Mouse (Mus musculus) hindlimb bud, embryonic 11.5 days (tissue): Measurements from ENCODE around the gene A930017K11Rik.

Source experiments
- DNase-seq: peaks from one replicate; pipeline ENCODE4 v3.0.0-alpha.2; 2012; ENCODE audit warnings: low read depth, low spot score; ENCODE audit errors: extremely low spot score

Gene A930017K11Rik

DNA sequence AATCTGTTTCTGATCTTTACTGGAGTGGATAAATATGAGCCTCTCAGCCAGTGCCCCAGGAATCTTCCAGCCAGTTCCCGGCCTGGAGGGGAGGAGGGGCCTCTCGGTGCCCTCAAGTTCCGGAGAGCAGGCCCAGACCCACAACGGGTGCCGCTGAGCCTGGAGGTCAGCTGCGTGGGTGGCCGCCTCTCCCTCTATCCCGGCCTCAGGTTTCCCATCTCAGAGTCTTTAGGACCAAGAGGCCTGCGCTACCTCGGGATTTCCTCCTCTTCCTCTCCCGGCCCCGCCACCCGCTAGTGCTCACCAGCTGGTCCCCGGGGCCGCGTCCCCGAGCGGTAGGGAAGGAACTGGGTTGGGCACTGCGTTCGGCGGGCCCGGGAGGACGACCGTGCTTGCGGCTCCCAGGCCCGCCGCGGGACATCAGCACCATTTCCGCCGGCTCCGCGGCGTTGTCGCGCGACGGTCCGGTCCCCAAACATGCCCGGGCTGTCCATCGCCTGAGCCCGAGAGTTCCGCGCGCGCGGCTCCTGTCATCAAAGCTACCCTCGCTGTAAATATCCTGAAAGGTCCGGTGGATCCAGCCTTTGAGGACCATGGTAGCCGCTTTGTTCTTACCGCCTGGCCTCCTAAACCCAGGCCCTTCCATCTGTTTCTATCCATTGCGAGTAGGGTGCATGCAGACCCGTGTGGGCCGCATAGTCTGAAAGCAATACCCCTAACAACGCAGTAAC lies 10.7 kb downstream of the A930017K11Rik start:
- DNase-seq = no peak

DNA sequence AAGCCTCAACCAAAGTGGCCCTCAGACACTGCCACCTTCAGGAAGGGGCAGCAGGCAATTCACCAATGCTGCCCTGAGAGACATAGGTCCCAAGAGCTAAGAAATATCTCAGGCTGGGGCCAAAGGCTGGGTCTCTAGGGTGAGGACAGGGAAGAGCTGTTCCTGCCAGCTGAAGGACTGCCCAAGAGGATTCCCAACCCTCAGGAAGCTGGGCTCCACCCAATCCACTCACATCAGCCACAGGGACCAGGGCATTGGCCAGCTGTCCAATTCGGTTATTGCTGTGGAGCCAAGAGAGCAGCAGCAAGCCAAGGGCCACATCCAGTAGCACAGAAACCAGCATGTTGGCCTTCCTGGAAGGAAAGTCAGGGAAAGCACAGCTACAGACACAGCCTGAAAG lies 17.8 kb downstream of the A930017K11Rik start:
- no peak for DNase-seq

DNA sequence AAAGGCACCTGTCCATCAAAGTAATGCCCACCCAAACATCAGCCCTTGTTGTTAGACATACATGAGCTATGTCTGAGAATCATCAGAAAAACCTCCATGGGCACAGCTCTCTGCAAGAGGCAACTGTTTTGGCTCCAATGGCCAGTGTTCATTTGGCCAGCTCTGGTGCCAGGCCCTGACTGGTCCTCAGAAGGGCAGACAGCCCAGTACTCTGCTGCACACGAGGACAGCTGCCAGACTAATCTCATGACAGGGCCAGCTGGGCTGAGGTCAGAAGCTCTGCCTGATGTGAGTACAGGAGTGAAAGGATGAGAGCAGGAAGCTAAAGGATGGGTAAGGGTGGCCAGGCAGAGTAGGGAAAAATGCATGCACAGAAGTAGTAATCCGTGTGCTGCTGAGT lies 27.0 kb downstream of the A930017K11Rik start:
- DNase-seq = no peak

DNA sequence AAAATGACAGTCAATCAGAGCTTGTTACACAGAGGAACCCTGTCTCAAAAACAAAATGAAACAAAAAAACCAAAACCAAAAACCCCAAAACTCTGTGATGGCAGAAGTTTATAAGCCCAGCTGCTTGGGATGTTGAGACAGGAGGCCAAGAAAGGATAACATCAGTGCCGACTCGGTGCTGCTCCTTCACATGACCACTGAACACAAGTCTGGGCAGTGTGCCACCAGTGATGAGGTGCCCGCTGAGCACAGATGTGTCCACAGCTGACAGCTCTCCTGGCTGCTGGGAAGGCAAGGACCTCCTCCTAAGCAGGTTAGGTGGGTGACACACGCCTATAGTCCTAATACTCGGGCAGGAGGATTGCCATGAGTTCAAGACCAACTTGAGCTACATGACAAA lies 30.2 kb downstream of the A930017K11Rik start:
- DNase-seq = no peak

- DNase-seq = peak; percentile 99
Measured at GRCm38 (mm10) chr17:25919786-25920642, 32.4 kb downstream of the A930017K11Rik start.

DNA sequence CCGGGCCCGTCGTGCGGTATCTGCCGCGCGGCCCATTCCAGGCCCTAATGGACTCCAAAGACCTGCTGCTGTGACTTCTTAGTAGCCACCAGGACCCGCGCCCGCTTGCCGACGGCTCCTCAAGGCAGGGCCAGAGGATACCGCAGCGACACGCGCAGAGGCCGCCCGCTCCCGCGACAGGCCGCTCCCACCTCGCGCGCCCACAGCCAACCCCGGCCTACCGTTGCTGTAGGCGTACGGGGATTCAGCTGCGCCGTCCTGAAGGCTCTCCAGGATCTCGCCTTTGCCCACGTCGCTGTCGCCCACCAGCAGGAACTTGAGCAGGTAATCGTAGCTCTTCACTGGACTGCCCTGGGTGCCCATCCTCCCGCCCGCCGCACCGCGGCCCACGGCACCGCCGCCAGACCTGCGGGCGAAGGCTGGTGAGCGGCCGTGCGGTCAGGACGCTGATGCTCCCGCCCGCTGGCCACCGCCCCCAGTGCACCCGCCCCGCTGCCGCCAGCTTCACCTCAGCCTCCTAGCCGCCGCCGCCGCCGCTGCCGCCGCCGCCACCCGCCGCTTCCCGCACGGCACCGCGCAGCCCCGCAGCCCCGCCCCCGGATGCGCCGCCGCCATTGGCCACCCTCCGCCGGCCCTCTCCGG lies 33.1 kb downstream of the A930017K11Rik start, which contains the start of gene Rab40c:
Gene Rab40c, minus strand, starts transcription at position 584 of the 642 bp plus-strand sequence.
- no peak for DNase-seq

DNA sequence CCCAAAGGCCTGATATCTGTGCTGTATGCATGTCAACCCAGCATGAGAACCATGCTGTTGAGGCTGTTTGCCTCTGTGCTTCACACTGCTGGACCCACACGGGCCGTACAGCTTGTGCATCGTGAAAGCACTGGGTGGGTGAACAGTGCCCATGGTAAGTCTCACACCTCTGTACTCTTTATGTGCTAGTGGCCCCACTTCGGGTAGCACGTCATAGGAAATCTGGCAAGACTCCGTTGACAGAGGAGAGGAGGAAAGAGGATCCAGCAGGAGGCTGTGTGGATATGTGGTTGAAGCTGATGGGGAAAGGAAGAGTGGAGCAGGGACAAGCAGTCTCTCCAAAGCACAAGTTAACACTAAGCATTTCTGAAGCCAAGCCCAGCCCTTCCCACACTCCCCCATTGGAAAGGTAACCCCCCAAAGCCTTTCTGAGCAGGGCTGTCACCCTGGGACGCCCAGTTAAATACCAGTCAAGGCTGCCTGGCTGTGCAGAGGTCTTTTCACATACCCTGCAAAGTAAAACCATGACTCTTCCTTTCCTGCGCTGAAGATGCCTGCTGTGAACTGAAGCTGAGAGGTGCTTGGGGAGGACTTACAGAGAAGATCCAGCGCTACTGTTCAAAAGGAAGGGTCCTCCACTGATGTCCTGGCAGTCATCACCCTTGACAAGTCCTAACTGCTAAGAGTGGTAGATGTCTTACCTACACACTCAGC lies 34.2 kb downstream of the A930017K11Rik start:
- DNase-seq = no peak

DNA sequence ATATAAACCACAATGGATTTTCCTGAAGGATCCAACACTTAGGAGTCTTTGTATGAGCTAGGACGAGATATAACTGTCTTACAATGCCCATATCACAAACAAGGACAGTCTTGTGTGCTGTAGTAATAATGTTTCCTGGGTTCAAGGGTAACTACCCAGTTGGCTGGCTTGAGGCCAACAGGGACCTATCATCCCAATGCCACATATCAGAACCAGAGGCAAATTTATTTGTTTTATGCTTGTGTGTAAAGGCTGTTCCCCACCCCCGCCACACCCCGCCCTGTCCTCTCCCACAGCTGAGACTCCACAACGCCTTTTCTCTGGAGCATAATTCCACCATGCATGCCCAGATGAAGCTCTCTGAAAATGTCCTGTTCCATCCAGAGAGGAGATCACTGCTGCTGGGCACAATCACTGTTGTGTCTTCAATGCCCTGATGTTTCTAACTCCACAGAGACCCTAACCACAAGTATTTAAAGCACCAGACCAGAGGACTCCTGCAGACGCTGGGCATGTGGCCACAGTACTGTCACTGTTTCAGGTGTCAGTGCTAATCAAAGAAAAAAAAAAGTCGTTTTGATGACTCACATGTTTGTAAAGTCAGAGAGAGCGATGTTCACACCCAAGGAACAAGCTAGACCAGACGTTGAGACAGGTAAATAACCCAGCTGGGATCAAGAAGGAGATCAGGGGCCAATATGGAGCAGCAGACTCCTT lies 35.3 kb downstream of the A930017K11Rik start:
- DNase-seq = no peak

- no peak for DNase-seq
Measured at GRCm38 (mm10) chr17:25914295-25914694, 38.1 kb downstream of the A930017K11Rik start.

DNA sequence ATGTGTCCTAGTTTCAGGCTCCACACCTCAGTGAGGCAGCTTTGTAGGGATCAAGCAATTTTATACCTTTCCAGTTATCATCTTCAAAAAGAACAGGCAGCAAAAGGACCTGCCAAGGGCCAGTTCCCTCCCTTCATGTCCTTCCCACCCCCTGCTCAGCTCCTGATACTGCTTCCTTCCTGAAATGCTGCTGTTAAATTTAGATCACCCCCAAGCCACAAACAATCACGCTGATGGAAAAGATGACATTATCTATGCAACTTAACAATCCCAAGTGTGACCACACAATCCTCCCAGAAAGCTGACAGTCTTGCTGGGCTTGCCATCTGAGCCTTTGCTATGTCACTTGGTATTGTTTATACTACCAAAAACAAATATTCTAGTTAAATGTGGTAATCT lies 38.5 kb downstream of the A930017K11Rik start:
- DNase-seq = no peak

DNA sequence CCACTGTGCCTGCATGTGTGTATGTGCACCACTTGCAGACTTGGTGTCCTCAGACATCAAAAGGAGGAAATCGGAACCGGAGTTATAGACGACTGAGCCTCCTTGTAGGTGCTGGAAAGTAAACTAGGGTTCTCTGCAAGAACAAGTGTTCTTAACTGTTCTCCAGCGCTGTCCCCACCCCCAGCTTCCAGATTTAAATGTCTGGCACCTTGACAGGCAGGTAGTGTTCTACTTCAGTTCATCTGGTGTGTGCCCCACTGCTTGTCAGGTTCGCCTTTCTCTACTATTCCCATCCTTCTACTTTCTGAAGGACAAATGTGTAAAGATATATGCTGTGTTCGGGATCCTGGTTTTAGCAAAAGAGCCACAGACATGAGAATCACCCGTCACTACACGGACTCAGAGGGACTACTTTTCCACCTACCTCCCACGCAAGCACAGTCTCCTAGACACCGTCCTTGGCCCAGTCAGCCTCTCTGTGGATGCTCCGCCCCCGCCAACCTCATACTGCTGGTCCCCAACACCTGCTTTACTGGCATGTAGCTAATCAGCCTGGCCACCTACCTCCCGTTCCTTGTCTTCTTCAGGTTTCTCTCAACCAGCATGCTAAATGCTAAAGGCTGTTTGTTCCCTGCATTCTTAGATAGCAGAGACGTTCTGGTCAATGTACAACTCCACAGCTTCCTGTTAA lies 39.0 kb downstream of the A930017K11Rik start:
- no peak for DNase-seq

DNA sequence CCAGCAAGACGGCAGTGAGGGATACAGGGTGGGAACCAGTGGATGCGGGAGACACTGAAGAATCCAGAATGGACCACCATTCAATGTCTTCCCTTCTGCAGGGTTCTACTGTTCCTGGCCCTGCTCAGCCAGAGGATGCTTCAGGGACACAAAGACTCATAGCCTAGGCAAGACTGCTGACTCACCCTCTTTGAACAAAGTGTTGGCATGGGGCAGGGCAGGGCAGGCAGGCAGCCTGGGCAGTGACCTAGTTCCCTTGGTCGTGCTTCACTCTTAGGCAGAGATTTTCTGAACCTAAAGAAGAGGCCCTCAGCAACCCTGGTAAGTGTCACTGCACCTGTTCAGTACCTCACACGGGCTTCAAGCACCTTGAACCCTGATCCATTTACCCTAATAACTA lies 40.5 kb downstream of the A930017K11Rik start:
- DNase-seq = no peak

GRCm38 (mm10) chr17:25907640-25908039 lies 44.7 kb downstream of the A930017K11Rik start:
- no peak for DNase-seq

GRCm38 (mm10) chr17:25903061-25903460 lies 49.3 kb downstream of the A930017K11Rik start:
- no peak for DNase-seq

DNA sequence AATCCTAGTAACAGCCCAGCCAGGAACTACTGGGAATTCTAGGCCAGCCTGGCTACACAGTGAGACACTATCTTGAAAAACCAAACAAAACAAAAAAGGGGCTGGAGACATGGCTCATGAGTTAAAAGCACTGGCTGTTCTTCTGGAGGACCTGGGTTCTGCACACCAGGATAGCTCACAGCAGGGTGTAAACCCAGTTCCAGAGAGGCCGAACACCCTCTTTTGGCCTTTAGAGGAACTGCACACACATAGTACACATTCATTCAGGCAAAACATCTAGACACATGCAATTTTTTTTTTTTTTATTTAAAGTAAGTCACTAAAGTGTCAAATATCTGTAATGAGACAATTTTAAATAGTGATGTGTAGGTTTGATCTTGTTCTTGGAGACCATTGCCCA lies 52.2 kb downstream of the A930017K11Rik start:
- DNase-seq = no peak
